Mouse (Mus musculus) cerebellum, postnatal 10 days (tissue): ENCODE measurements at regions not wholly inside any gene's neighbourhood (a gene's known extent, or its start where the extent isn't known, plus 50 kb on each side); places are given as distances from the start of the nearest gene placed in this dataset.

Source experiments
- DNase-seq, 2 experiments: peaks; one replicate each; pipeline ENCODE4 v3.0.0; 2021; ENCODE audit warnings: mixed read lengths in 2 of 2

DNA sequence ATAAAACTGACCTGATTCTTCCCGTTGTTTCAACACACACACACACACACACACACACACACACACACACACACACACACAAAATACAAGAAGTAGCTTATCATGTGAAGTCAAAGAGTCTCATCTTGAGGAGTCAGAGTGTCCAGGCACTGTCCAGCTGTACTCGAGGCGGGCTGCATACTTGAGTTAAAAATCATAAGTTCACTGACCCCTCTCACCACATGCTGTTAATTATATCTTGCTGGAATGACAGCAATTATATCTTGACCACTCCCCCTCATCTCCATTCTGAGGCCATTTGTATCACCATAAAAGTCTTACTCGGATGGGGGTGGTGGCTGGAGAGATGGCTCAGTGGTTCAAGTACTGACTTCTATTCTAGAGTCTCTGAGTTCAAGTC, 58.5 kb upstream of the P3h2 start:
- no peak for DNase-seq

GRCm38 (mm10) chr16:26163401-26163800, 57.8 kb upstream of the P3h2 start:
- no peak for DNase-seq

GRCm38 (mm10) chr16:26157606-26158005, 52.0 kb upstream of the P3h2 start:
- DNase-seq, result no peak
